Mouse (Mus musculus) T-helper 1 cell (primary cell): Measurements from ENCODE around the gene Golga3.

ENCODE experiments used
- in situ Hi-C: fragments of 300-600 bp; cut with MboI, MseI; formaldehyde crosslinking; loops from one replicate; pipeline ENCODE4 v1.15.1; 2025; ENCODE audit warnings: high pct_unique_total_duplicates

The Golga3 gene

DNA sequence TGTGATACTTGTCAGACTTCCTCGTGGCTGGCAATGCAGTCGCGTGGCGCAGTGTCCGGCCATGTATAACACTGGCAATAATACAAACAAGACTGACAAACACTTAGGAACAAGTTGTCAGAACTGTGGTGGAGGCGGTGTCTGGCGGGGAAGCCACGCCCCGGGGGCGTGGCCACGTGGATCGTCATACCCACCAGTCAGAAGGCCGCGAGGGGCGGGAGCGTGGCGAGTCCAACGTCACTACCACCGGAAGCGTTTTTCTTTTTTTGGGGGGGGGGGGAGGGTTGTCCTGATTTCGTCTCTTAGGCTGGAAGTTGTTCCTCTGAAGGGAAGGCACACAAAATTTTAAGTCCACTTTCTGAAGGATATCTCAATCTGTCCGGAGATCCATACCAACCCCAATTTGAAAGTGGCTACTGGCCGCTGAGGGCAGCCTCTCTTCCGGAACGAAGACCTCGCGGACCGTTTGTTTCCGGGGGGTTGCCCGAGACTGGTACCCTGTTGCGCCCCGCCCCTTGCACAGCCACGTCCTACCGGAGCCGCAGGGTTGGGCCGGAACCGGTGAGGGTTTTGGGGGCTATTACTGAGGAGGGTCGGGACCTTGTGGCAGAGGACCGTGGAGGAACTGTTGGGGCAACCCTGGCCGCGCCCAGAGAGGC is at the start of gene Golga3:
Gene Golga3 (plus strand): TSS at position 340 of the 659 bp plus-strand sequence.
- in situ Hi-C loops: no loop called here

DNA sequence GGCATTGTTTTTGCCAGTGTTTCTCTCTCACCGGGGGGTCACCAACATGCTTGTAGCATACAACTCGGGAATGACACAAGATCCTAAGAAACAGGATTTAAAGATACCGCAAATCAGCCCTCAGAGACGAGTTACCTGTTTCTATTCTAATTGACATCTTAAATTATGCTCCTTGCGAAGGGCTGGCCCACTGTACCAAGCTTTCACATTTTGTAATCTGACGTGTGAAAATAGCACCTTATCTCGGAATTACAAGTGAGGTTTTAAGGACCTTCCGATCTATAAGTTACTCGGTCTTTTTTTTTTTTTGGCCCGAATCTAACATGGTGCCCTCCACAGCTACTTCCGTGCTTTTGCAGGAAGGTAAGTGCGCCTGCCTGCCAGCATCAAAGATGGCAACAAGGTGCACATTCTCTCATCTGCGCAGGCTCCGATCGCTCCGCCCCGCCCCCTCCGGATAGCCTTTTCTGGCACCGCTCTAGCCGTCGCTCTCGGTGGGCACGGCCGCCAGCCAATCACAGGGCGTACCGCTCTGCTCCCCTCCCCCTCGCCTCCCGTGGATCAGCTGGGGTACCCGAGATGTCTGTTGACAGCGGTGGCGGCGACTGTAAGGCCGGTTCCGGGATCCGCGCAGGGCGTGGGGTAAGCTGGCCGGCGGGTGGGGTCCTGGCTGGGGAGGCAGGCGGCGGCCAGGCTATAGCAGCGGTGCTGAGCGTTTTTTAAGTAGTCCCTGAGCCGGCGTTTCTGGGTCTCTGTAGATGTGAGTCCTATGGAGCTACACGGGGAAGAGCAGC is 41.0 kb upstream of the Golga3 start, which contains the start of gene Chfr:
Gene Chfr (plus strand): TSS at position 550 of the 794 bp plus-strand sequence.
- in situ Hi-C loops: no loop called here

DNA sequence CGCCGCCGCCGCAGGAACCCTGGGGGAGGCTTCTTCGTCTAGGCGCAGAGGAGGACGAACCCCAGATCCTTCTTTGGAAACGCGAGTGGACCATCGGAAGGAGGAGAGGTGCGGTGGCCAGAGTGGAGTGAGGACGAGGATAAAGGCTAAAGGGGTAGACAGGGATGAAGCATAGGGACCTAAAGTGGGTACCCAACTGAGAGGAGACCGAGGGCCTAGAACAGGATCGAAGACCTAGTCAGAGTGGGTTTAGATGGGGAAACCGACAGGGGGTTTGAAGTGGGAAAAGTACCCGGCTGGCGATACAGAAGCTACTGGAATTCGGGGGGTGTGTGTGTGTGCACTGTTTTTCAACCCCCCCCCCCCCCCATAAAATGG is 40.4 kb upstream of the Golga3 start:
- in situ Hi-C loops: no loop called here

DNA sequence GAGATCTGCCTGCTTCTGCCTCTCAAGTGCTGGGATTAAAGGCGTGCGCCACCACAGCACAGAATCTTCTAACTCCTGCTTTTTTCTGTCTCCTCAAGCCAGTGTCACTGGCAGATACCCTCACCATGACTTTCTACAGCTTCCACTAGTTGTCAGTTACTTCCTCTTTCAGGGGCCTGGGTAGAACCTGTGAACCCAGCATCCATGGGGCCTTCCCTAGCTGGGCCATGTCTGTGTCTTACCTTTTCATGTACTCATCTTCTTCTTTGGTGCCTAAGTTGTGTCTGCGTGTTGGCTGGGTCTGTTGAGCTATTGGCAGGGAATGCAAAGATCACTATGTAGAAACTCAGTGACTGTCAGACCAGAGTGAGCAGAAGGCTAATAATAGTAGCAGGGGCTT is 38.7 kb upstream of the Golga3 start:
- in situ Hi-C loops: no loop called here

DNA sequence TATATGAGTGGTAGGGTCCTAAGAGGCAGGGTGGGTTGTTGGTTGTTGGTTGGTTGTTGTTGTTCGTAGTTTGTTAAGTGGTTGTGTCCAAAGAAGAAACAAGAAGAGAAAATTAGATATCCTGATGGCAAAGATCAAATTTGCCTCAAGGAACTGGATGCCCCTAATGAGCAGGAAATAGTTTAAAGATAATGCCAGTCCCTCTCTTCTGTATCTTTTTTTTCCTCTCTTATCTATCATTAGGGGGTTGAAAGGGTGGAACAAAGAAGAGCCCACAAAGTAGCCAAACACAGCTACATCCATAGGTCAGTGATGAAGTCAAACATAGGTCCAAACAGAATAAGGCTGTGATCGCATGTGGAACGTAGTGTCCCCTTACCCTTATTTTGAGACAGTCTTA is 37.2 kb upstream of the Golga3 start:
- in situ Hi-C loops: no loop called here

DNA sequence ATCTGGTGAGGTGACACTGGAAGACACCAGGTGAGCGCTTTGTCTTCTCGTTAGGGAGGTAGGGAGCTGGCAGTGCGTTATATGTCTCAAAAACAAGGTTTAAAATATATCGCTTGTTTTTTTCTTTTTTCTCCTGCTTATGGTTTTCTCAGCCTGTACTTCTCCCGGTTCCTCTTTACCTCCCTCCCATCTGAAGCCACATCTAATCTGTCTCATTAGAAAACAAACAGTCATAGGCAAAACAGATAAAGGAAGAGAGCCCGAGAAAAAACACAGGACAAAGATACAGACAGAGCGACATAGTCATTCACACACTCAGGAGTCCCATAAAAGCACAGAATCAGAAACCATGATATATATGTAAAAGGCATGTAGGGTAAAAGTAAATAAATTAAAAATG is 36.1 kb upstream of the Golga3 start:
- in situ Hi-C loops: no loop called here

DNA sequence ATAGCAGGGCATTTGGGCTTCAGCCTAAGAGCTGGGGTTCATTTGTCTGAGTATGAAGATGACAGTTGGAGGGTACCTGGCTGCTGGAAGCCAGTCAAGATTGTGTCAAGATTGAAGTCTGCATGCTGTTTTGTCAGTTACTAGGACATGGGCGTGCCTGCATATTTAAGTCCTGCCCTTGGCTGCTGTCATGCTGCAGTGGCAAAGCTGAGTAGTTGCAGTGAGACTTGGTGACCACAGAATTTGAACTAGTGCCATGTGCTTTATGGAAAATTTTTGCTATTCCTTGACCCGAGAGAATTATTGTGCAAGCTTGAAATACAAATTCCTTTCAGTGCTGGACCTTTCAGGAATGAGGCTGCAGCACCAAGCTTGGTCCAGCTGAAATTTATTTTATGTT is 34.2 kb upstream of the Golga3 start:
- in situ Hi-C loops: no loop called here

DNA sequence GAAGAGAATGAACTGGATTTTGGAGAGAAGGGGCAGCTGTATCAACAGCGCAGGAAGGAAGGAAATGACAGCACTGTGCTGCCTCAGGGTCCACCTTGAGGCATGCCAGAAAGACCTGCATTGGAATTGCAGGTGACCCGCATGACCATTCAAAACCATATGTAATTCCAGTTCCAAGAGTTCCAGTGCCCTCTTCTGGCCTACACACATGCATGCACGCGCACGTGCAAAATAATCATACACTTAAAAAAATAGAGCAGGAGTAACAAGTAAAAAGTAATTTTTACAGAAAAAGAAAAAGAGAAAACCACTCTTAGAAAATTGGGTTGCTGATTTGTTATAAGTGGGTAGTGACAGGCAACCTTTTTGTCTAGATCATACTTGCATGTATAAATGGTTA is 33.5 kb upstream of the Golga3 start:
- in situ Hi-C loops: no loop called here

DNA sequence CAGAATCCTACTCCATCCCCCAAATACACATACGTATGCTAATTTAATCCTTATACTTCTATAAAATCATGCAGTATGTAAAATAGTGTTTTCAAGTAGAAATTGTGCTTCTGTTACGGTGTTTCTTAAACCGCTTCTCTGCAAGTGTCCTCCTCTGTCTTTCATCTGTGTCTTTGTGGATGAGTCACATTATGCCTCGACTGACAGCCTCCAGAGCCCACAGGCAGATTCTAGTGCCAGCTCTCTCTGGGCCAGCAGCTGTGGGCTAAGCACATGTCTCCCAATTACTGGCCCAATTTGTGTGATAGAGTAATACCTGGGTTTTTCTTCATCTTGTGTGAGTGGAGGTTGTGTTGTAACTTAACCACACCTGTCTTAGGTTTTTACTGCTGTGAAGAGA is 7.1 kb upstream of the Golga3 start:
- in situ Hi-C loops: no loop called here

DNA sequence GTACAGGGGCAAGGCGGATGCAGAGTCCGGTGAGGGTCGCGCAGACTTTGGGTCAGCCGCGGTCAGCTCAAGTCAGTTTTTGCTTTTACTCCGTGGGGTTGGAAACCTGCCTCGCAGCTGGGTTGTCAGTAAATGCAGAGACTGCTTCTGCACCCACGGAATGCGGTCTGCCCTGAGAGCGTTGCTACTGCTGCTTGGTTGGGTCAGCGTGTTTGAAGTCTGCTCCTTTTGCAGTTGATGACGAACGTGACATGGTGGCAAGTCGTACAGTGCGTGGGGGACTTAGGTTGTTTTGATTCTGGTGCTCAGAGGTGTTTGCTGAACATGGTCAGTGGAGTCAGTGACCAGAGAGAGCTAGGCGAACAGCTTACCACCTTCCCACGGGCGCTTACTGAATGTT is 520 bp downstream of the Golga3 start:
- in situ Hi-C loops: no loop called here

DNA sequence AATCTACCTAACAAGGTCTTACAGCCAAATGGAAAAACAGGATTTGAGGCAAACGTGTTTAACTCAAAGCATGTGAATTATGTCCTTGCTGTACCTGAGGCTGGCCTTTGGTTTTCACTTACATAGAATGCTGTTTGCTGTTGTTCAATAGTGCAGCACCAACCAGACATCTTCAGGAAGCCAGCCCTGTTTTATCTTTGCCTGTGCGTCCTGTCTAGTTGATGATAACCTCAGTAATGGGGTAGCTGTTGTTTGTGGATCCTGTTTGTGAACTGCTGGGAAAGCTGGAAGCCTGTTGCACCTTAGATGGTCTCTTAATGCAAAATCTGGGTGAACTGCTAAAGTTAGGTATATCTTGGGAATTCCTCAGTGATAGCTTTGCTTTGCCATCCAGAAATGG is 2.1 kb downstream of the Golga3 start:
- in situ Hi-C loops: no loop called here

DNA sequence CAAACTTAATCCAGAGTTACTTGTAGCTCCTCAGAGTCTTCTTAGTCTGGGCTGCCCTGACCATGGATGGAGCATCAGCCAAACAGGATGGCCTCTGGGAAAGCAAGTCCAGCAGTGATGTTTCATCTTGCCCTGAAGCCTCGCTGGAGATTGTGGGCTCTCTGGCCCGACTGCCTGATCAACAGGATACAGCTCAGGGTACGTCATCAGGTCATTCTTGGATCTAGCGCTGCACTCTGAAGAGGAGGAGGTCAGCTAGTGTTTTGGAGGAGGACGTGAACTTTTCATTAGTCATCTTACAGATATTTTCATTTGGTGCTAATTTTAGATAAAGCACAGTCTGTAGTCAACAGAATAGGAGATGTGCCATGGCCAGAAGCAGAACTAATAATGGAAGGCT is 5.2 kb downstream of the Golga3 start:
- in situ Hi-C loops: no loop called here

DNA sequence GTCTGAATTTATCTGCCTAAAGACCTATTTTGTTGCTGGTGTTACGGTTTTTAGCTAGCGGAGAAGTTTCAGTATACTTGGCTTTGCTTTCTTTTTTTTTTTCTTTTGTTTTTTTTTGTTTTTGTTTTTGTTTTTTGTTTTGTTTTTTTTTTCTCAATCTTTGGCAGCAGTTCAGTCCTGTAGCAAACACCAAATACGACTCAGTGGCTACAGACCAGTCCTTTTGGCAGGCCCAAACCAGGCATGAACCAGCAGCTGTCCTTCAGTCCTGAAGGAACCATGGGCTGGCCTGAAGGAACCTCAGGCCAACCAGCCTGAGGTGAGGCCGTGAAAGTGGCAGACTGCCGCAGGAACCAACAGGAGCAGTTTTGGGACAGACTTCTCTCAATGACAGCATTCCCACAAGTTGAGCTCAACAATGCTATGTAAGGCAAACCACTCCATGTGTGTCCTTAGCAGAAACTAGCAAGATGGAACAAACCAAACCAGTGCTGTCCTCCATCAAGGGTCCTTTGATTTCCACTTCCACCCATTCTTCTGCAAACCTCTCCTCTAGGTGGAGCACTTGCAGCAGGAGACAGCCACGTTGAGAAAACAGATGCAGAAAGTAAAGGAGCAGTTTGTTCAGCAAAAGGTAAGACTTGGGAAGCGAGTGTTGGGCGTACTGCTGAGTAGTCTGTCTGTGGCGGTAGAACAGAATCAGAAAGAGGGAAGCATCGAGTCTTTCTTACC is 26.8 kb downstream of the Golga3 start:
- in situ Hi-C loops: no loop called here

DNA sequence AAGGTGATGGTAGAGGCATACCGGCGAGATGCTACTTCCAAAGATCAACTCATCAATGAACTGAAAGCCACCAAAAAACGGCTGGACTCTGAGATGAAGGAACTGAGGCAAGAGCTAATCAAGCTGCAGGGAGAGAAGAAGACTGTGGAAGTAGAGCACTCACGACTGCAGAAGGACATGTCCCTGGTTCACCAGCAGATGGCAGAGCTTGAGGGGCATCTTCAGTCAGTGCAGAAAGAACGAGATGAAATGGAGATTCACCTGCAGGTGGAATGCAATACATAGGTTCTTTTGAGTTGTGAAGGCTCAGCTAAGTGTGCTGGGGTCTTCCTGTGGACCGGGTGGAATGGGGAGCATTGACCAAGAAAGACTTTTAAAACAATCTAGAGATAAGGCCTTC is 28.3 kb downstream of the Golga3 start:
- in situ Hi-C loops: no loop called here

DNA sequence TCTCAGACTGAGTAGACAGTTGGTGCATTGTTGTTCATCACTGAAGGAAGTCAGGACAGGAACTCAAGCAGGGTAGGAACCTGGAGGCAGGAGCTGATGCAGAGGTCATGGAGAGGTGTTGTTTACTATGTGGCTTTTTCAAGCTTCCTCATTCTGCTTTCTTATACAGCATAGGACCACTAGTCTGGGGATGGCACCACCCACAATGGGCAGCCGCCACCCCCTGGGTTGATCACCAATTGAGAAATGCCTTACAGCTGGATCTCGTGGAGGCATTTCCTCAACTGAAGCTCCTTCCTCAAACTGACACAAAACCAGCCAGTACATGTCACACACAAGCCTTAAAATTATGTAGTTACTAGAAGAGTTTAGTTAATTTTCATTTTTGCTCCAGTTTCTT is 34.8 kb downstream of the Golga3 start:
- in situ Hi-C loops: no loop called here

DNA sequence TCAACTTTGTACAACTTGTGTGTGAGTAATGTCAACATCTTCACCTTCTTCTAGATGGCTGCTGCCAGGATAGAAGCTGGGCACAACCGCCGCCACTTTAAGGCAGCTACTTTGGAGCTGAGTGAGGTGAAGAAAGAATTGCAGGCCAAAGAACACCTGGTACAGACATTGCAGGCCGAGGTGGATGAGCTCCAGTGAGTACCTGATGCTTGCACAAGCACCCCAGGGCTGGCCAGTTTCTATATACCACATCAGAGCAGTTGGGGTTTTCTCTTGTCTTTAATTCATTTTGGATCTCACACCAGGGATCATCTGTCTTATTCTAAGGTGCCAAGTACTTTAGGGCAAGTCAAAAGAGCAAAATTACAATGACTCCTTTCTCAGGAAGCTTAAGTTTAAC is 40.3 kb downstream of the Golga3 start:
- in situ Hi-C loops: no loop called here

DNA sequence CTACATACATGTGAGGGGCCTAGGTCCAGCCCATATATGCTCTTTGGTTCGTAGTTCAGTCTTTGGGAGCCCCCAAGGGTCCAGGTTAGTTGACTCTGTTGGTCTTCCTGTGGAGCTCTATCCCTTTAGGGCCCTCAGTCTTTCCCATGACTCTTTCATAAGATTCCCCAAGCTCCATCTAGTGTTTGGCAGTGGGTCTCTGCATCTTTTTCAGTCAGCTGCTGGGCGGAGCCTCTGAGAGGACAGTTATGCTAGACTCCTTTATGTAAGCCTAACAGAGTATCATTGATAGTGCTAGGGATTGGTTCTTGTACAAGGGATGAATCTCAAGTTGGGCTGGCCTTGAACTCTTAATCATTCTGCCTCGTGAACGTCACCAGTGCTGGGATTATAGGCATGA is 43.8 kb downstream of the Golga3 start:
- in situ Hi-C loops: no loop called here

DNA sequence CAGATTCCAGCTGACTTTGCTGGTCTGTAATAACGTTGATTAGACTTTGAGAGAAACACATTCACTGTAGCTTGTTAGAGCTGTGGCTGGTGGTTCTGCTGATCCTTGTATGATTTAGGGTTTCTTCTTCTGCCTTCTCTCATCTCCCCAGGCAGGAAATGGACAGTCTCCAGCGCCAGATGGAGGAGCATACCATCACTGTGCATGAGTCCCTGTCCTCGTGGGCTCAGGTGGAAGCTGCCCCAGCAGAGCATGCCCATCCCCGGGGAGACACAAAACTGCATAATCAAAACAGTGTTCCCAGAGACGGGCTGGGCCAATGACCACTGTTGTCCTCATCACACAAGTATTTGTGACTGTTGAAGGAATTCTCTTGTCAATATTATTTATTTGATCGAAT is 46.3 kb downstream of the Golga3 start:
- in situ Hi-C loops: no loop called here

DNA sequence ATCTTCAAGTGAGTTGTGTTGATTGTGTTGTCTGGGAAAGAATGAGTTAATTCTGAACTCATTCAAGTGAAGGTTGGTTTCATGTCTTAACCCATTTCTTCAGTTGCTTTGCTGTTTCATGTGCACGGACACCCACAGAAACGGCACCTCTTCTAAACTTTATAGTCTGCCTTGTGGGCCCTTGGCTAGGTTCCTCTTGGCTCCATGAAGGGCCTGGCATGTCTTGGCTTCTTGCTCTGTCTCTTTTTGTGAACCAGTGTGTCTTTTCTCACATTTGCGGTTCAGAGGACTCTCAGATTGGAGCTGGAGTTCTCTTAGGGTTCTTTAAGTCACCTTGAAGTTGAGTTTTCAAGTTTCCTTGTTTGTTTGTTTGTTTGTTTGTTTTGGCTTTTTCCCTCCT is 48.6 kb downstream of the Golga3 start:
- in situ Hi-C loops: no loop called here

DNA sequence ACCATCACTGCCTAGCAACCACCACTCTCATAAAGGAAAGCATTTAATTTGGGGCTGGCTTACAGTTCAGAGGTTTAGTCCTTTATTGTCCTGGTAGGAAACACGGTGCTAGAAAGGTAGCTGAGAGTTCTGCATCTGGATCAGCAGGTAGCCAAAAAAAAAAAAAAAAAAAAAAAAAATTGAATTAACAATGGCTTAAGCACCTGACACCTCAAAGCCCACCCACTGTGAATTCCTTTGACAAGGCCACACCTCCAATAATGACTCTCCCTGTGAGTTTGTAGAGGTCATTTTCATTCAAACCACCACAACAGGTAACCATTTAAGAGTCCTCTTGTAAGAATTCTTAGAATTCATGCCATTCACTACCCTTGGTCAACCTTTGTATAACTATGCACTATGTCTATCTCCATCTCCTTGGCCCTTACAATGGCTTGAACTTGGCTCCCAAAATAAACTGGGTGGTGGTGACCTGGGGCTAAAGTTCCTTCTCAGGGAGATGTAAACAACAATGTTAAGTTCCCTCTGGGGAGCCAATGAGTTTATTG is 50.9 kb downstream of the Golga3 start:
- in situ Hi-C loops: no loop called here

DNA sequence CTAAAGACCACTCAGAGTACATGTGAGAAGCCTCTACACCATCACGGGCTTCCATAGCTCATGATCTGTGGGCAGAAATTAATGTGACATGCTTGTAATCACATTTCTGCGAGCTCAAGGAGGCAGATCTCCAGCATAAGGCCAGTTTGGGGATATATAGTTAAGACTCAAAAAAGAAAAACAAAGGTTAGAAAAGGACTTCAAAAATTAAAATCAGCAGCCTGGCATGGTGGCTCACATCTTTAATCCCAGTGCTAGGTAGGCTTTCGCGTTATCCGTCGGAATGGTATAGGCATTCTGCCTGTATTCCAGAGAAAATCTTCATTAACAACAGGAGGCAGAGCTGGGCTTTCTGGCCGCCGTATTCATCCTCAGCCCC is 53.9 kb downstream of the Golga3 start:
- in situ Hi-C loops: no loop called here

DNA sequence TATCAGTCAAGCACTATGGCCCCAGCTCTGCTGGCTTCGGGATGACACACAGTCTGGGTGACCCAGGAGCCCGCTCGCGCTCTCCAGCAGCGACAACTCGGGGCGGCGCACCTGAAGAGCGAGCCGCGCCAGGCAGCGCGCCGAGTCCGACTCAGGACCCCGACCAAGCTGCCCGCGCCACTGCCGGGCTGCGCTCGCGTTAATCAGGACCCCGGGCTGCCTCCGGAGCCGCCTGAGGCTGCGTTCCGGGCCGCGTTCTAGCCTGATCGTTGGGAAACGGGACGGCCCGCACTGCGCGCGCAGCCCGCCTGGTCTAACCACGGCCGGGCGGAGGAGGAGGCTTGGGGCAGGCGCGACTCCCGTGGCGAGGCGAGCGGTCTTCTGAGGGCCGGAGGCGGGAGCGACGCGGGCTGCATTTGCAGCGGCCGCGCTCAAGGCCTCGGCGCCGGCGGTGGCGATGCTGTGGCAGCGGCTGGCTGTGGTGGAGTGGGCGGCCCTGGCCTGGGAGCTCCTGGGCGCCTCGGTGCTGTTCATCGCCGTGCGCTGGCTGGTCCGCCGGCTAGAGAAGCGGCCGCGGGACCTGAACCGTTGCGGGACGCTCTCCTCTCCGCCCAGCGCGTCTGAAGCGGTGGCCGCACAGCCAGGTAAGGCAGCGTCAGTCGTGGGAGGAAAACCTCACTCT is 54.4 kb downstream of the Golga3 start, which contains the start of gene Ankle2:
Gene Ankle2 (plus strand): TSS at position 225 of the 682 bp plus-strand sequence.
- in situ Hi-C loops: no loop called here
